Mouse (Mus musculus) urinary bladder, postnatal 4 days (tissue): ENCODE measurements at regions not wholly inside any gene's neighbourhood (a gene's known extent, or its start where the extent isn't known, plus 50 kb on each side); places are given as distances from the start of the nearest gene placed in this dataset.

Source experiments
- DNase-seq, 2 experiments: peaks; one replicate each; pipeline ENCODE4 v3.0.0; 2021 to 2022; ENCODE audit warnings: low spot score in 2 of 2

GRCm38 (mm10) chr7:67895166-67895565 lies 57.5 kb upstream of the Igf1r start:
- no peak for DNase-seq

GRCm38 (mm10) chr7:67892917-67893316 lies 59.7 kb upstream of the Igf1r start:
- no peak for DNase-seq

- DNase-seq = no peak
These were observed 69.6 kb upstream of the Igf1r start for GRCm38 (mm10) chr7:67883040-67883439.

- no peak for DNase-seq
These were observed 70.0 kb upstream of the Igf1r start for GRCm38 (mm10) chr7:67882606-67883005.

- no peak for DNase-seq
These were observed 74.4 kb upstream of the Igf1r start for GRCm38 (mm10) chr7:67878226-67878625.

- DNase-seq = no peak
These were observed 75.0 kb upstream of the Igf1r start for GRCm38 (mm10) chr7:67877587-67877986.

- no peak for DNase-seq
These were observed 94.8 kb upstream of the Synm start for GRCm38 (mm10) chr7:67854080-67855022.

- no peak for DNase-seq
These were observed 93.3 kb upstream of the Synm start for GRCm38 (mm10) chr7:67852859-67853258.

- no peak for DNase-seq
These were observed 89.9 kb upstream of the Synm start for GRCm38 (mm10) chr7:67849509-67849862.

- DNase-seq = peak; percentile 39 to 67
These were observed 89.3 kb upstream of the Synm start for GRCm38 (mm10) chr7:67848589-67849508.

GRCm38 (mm10) chr7:67846796-67847195 lies 87.3 kb upstream of the Synm start:
- DNase-seq = no peak

- no peak for DNase-seq
These were observed 77.4 kb upstream of the Synm start for GRCm38 (mm10) chr7:67836984-67837383.

GRCm38 (mm10) chr7:67836117-67836949 lies 76.8 kb upstream of the Synm start:
- peak; percentile 22 to 67 for DNase-seq

GRCm38 (mm10) chr7:67831738-67832137 lies 72.2 kb upstream of the Synm start:
- DNase-seq = peak in 1 of 2 experiments; percentile 40

GRCm38 (mm10) chr7:67827386-67827785 lies 67.8 kb upstream of the Synm start:
- DNase-seq = peak in 1 of 2 experiments; percentile 17

- peak in 1 of 2 experiments; percentile 34 for DNase-seq
These were observed 67.4 kb upstream of the Synm start for GRCm38 (mm10) chr7:67826936-67827335.

- DNase-seq = peak in 1 of 2 experiments; percentile 13
These were observed 66.8 kb upstream of the Synm start for GRCm38 (mm10) chr7:67826368-67826767.

GRCm38 (mm10) chr7:67825636-67826280 lies 66.2 kb upstream of the Synm start:
- no peak for DNase-seq

GRCm38 (mm10) chr7:67823943-67824645 lies 64.6 kb upstream of the Synm start:
- no peak for DNase-seq

- DNase-seq = no peak
These were observed 60.0 kb upstream of the Synm start for GRCm38 (mm10) chr7:67819551-67819950.
